Mouse (Mus musculus) MEL (cell line): Measurements from ENCODE around the gene Arhgap23. TPM values are rescaled to one million over a fixed set of nuclear protein-coding genes. Genes with fewer than 3 reads are reported as not detected.

ENCODE experiments used
- DNase-seq: peaks from one replicate; pipeline ENCODE4 v3.0.0; 2011; ENCODE audit warnings: low read depth, low spot score
- H3K27ac ChIP-seq: 2 replicates; pipeline ENCODE4 v1.5.1; 2012; ENCODE audit warnings: low read depth, mild to moderate bottlenecking, control low read depth, low read length, moderate library complexity; ENCODE audit not compliant: control insufficient read depth
- H3K27me3 ChIP-seq, 2 experiments: fragments of 150-350 bp in 1 of 2; sonication (generic) in 1 of 2; 2 replicates each; pipeline ENCODE4 v1.6.1; 2012; ENCODE audit warnings: low read length in 2 of 2, mild to moderate bottlenecking in 2 of 2, improper control_type of control experiment in 1 of 2, moderate library complexity in 1 of 2; ENCODE audit not compliant: insufficient read depth in 2 of 2, control insufficient read depth in 1 of 2
- H3K36me3 ChIP-seq, 2 experiments: 2 replicates each; pipeline ENCODE4 v1.6.1; 2012 to 2014; ENCODE audit warnings: low read length in 2 of 2, improper control_type of control experiment in 1 of 2, inconsistent platforms in 1 of 2, mild to moderate bottlenecking in 1 of 2; ENCODE audit not compliant: insufficient read depth in 2 of 2, control insufficient read depth in 1 of 2
- H3K4me1 ChIP-seq, 2 experiments: fragments of 150-350 bp in 1 of 2; sonication (generic) in 1 of 2; 2 replicates each; pipeline ENCODE4 v1.6.1; 2012; ENCODE audit warnings: low read length in 2 of 2, improper control_type of control experiment in 1 of 2, mild to moderate bottlenecking in 1 of 2; ENCODE audit not compliant: insufficient read depth in 2 of 2, control insufficient read depth in 1 of 2
- H3K4me3 ChIP-seq, 2 experiments: fragments of 150-350 bp in 1 of 2; sonication (generic) in 1 of 2; 2 replicates each; pipeline ENCODE4 v1.5.1; 2012; ENCODE audit warnings: low read depth in 2 of 2, low read length in 2 of 2, mild to moderate bottlenecking in 2 of 2, moderate library complexity in 2 of 2, control low read depth in 1 of 2, improper control_type of control experiment in 1 of 2; ENCODE audit not compliant: control insufficient read depth in 1 of 2, insufficient read depth in 1 of 2
- H3K79me2 ChIP-seq: 2 replicates; pipeline ENCODE4 v1.6.1; 2012; ENCODE audit warnings: mild to moderate bottlenecking, low read length, moderate library complexity; ENCODE audit not compliant: control insufficient read depth, poor library complexity, insufficient read depth
- H3K9ac ChIP-seq: 2 replicates; pipeline ENCODE4 v1.6.1; 2012; ENCODE audit warnings: low read depth, mild to moderate bottlenecking, control low read depth, low read length, moderate library complexity; ENCODE audit not compliant: control insufficient read depth, poor library complexity, severe bottlenecking
- H3K9me3 ChIP-seq: fragments of 150-350 bp; sonication (generic); replicated peaks from 2 replicates; pipeline ENCODE4 v1.6.1; 2012; ENCODE audit warnings: mild to moderate bottlenecking, low read length, improper control_type of control experiment, moderate library complexity; ENCODE audit not compliant: insufficient read depth
- CHD1 ChIP-seq: IDR thresholded peaks from 2 replicates; pipeline ENCODE4 v1.6.1; 2012; ENCODE audit warnings: low read depth, mild to moderate bottlenecking, inconsistent platforms, low read length, improper control_type of control experiment
- E2F4 ChIP-seq: IDR thresholded peaks from 2 replicates; pipeline ENCODE4 v1.6.1; 2011; ENCODE audit warnings: low read depth, low read length, improper control_type of control experiment, borderline replicate concordance
- ELF1 ChIP-seq: IDR thresholded peaks from 2 replicates; pipeline ENCODE4 v1.6.1; 2014; ENCODE audit warnings: low read depth, mild to moderate bottlenecking, inconsistent platforms, low read length, improper control_type of control experiment, moderate library complexity
- GABPA ChIP-seq: IDR thresholded peaks from 2 replicates; pipeline ENCODE4 v1.6.1; 2012; ENCODE audit warnings: low read depth, mild to moderate bottlenecking, inconsistent platforms, low read length, improper control_type of control experiment, moderate library complexity
- GATA1 ChIP-seq: IDR thresholded peaks from 2 replicates; pipeline ENCODE4 v1.6.1; 2011; ENCODE audit warnings: low read depth, low read length, improper control_type of control experiment
- HCFC1 ChIP-seq: IDR thresholded peaks from 2 replicates; pipeline ENCODE4 v1.6.1; 2012; ENCODE audit warnings: low read depth, mild to moderate bottlenecking, inconsistent platforms, low read length, improper control_type of control experiment, moderate library complexity
- JUND ChIP-seq: IDR thresholded peaks from 2 replicates; pipeline ENCODE4 v1.6.1; 2011; ENCODE audit warnings: low read depth, mild to moderate bottlenecking, improper control_type of control experiment, low read length
- KAT2A ChIP-seq: conservative IDR thresholded peaks from 2 replicates; pipeline ENCODE4 v1.6.1; 2012; ENCODE audit warnings: low read depth, low read length, improper control_type of control experiment, inconsistent platforms
- MAX ChIP-seq: IDR thresholded peaks from 2 replicates; pipeline ENCODE4 v1.6.1; 2011; ENCODE audit warnings: low read length, improper control_type of control experiment
- MEF2A ChIP-seq: IDR thresholded peaks from 2 replicates; pipeline ENCODE4 v1.6.1; 2014; ENCODE audit warnings: low read depth, mild to moderate bottlenecking, inconsistent platforms, low read length, improper control_type of control experiment; ENCODE audit not compliant: poor library complexity, insufficient replicate concordance, severe bottlenecking; ENCODE audit errors: extremely low read depth
- MXI1 ChIP-seq: IDR thresholded peaks from 2 replicates; pipeline ENCODE4 v1.6.1; 2011; ENCODE audit warnings: mild to moderate bottlenecking, low read depth, low read length, improper control_type of control experiment
- NELFE ChIP-seq: IDR thresholded peaks from 2 replicates; pipeline ENCODE4 v1.6.1; 2011; ENCODE audit warnings: low read depth, low read length, improper control_type of control experiment
- RAD21 ChIP-seq: IDR thresholded peaks from 2 replicates; pipeline ENCODE4 v1.6.1; 2011; ENCODE audit warnings: mild to moderate bottlenecking, low read depth, low read length, improper control_type of control experiment
- RCOR1 ChIP-seq: IDR thresholded peaks from 2 replicates; pipeline ENCODE4 v1.6.1; 2012; ENCODE audit warnings: low read depth, mild to moderate bottlenecking, inconsistent platforms, low read length, improper control_type of control experiment
- TAL1 ChIP-seq: IDR thresholded peaks from 2 replicates; pipeline ENCODE4 v1.6.1; 2012; ENCODE audit warnings: mild to moderate bottlenecking, inconsistent platforms, low read length, moderate library complexity, mixed read lengths
- TCF12 ChIP-seq: IDR thresholded peaks from 2 replicates; pipeline ENCODE4 v1.6.1; 2014; ENCODE audit warnings: low read depth, mild to moderate bottlenecking, inconsistent platforms, low read length, improper control_type of control experiment, moderate library complexity
- UBTF ChIP-seq: IDR thresholded peaks from 2 replicates; pipeline ENCODE4 v1.6.1; 2012; ENCODE audit warnings: low read depth, mild to moderate bottlenecking, inconsistent platforms, low read length, improper control_type of control experiment, moderate library complexity, borderline replicate concordance; ENCODE audit not compliant: insufficient read depth
- USF1 ChIP-seq: IDR thresholded peaks from 2 replicates; pipeline ENCODE4 v1.6.1; 2014; ENCODE audit warnings: low read depth, mild to moderate bottlenecking, inconsistent platforms, low read length, improper control_type of control experiment, moderate library complexity
- ZNF384 ChIP-seq: IDR thresholded peaks from 2 replicates; pipeline ENCODE4 v1.6.1; 2012; ENCODE audit warnings: low read depth, mild to moderate bottlenecking, inconsistent platforms, low read length, improper control_type of control experiment
- polyA plus RNA-seq, 2 experiments: library from polyadenylated mRNA; stranded (reverse) in 1 of 2; unstranded in 1 of 2; fragments of >175 nt in 1 of 2; fragments of >200 nt in 1 of 2; gene quantifications; 2 replicates each; pipeline versions ENCODE4 v1.2.1 to v1.2.4; 2012; ENCODE audit warnings: low replicate concordance in 2 of 2, low read depth in 1 of 2; ENCODE audit not compliant: insufficient read length in 2 of 2, insufficient read depth in 1 of 2, missing spikeins in 1 of 2
- total RNA-seq: library from RNA; depleted of rRNA; stranded (reverse); fragments of 300-350 nt; gene quantifications from 2 replicates; pipeline ENCODE4 v1.2.3, GENCODE M21; 2012

Arhgap23 gene
- total and polyA plus RNA-seq, 3 experiments: 1.7 to 7.5 TPM; not detected in 1

GRCm38 (mm10) chr11:97545808-97546560 lies 130.7 kb downstream of the Arhgap23 start:
- H3K27ac ChIP-seq: no peak overlapping the region
- TF ChIP-seq MAX: no peak
- no peak for TF ChIP-seq RCOR1
- TF ChIP-seq RAD21: no peak
- TF ChIP-seq MXI1: no peak
- TF ChIP-seq JUND: no peak
- TF ChIP-seq E2F4: no peak
- no peak for TF ChIP-seq TCF12
- no peak for TF ChIP-seq USF1
- no peak for TF ChIP-seq GATA1
- TF ChIP-seq ZNF384: no peak
- TF ChIP-seq TAL1: no peak
- no peak for TF ChIP-seq NELFE
- TF ChIP-seq, all 39 proteins: peak for 0
- H3K4me1 ChIP-seq: peaks cover 0 to under 1% of the 10 kb centered on the region in 2 experiments; a peak in 1 of 4 replicates
- no peak for DNase-seq
- H3K9me3 ChIP-seq: no peaks in the 10 kb centered on the region
- H3K9ac ChIP-seq: no peak overlapping the region
- no peak overlapping the region for H3K4me3 ChIP-seq
- H3K27me3 ChIP-seq: peaks cover 34 to 49% of the 10 kb centered on the region in 2 experiments
- no peaks in the 10 kb centered on the region for H3K36me3 ChIP-seq
- no peaks in the 10 kb centered on the region for H3K79me2 ChIP-seq

DNA sequence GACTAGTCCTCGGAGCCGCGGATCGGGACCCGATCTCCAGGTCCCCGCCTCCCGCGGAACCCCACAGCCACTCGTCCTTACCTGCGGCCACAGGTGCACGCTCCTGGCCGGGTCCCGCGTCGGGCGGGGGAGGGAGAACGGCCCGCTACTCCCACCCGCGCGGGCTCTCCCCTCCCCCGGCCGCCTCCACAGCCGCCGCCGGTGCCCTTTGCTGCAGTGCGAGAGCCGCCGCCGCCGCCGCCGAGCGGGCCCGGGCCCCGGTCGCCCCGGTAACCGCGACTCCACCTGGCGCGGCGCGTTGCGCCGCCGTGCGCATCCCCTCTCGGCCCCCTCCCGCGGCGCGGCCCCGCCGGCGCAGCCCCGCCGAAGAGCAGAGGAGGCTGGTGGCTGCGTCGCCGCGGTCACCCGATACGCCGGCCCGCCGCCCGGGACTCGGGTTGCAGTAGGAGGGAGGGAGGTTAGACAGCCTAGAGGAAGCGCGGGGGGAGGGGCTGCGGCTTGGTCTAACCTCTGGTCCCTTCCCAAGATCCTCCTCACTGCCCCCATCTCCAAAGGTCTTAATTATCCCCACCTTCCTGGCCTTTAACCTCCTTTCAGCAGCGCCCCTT lies 131.6 kb downstream of the Arhgap23 start:
- H3K36me3 ChIP-seq: no peaks in the 10 kb centered on the region
- no peak for DNase-seq
- H3K9ac ChIP-seq: no peak overlapping the region
- H3K4me3 ChIP-seq: no peak overlapping the region
- no peaks in the 10 kb centered on the region for H3K79me2 ChIP-seq
- no peaks in the 10 kb centered on the region for H3K9me3 ChIP-seq
- H3K27me3 ChIP-seq: peaks cover 34 to 49% of the 10 kb centered on the region in 2 experiments
- H3K4me1 ChIP-seq: no peaks in the 10 kb centered on the region
- TF ChIP-seq CHD1: no peak
- no peak for TF ChIP-seq GABPA
- no peak for TF ChIP-seq GATA1
- no peak for TF ChIP-seq ELF1
- no peak for TF ChIP-seq TCF12
- TF ChIP-seq UBTF: no peak
- TF ChIP-seq MEF2A: no peak
- no peak for TF ChIP-seq HCFC1
- no peak for TF ChIP-seq TAL1
- no peak for TF ChIP-seq KAT2A
- TF ChIP-seq, all 39 proteins: peak for 0
- no peak overlapping the region for H3K27ac ChIP-seq
